Mouse (Mus musculus): ENCODE measurements around the gene Fpr3. TPM values are rescaled to one million over a fixed set of nuclear protein-coding genes. Genes with fewer than 3 reads are reported as not detected.
"Not testable (repeated sequence)": the region's sequence is repeated elsewhere in the genome, so short reads cannot be mapped to it uniquely, and the experiment has no call there.

Fpr3 gene
- polyA plus RNA-seq, 1 experiment from 2014 or later = not detected

DNA sequence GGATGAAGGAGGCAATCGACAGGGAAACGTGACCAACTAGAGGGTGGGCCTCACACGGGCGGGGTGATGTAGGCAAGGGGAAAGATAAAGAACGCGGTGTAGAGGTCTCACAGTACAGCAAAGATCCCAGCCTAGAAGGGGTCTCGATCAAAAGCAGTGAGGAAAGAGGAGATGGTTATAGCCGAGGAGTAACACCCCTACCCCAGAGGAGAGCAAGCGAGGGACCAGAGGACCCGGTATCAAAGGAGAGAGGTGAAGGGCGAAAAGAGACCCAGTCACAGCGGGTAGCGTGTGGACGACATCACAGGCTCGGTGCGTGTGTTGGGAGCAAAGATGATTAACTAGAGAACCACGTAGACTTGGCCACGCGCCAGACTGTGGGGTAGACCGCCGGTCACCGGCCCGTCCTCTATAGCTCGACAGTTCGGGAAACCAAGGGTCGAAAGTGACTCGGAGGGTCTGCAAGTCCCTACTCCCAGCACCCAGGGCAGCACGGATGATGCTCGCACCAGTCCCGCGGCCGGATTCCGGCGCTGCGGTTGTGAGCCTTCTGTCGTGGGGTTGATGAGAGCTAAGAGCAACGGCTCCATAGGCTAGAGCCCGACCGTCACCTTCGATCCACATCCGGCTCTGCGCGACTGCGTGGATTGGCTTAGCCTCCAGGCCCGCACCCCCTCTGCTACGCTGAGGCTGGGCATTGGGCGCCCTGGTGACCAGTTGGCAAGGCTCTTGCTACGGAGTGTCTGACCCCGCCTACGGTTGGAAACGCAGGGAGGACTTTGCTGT, 22.2 kb downstream of the Fpr3 start:
- WGBS = 16% methylated on average over 51 of the region's 51 CpGs
- Histone ChIP-seq H3K36me3 (ENCODE audit: control insufficient read depth, insufficient read depth, low read length) (no peaks in the 10 kb centered on the region), H3K27ac (ENCODE audit: low read depth, low read length) (no peak overlapping the region), H3K9me3 (ENCODE audit: control insufficient read depth, low read length) (no peaks in the 10 kb centered on the region), H3K9ac (ENCODE audit: low read length) (peak overlapping the region; percentile 64), H3K27me3 (ENCODE audit: control insufficient read depth, insufficient read depth, low read length) (no peaks in the 10 kb centered on the region), H3K4me2 (ENCODE audit: low read depth) (peak overlapping the region; percentile 59), H3K4me3 (ENCODE audit: low read depth, low read length) (peak overlapping the region; percentile 40), H3K4me1 (ENCODE audit: control insufficient read depth, insufficient read depth, low read length) (no peaks in the 10 kb centered on the region)
- ATAC-seq (ENCODE audit: insufficient read depth, low FRiP score, low TSS enrichment) = peak; percentile 100
- DNase-seq (ENCODE audit: low spot score) = peak; percentile 87

DNA sequence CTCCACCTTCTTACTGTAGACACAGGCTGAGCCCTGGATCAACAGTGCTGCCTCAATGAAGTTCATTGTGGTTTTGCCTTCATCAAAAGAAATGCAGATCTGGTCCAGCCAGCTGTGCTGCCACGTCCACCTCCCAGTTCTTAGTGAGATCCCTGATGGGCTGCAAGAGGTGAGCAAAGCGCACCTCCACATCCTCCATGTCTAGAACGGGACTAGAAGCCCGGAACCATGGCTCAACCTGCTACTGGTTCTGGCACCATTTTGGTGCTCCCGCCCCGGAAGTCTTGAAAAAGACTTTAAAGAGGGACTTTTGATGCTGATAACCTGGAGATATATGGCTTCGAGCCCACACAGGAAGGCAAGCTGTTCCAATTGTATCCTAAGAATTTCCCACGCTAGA, 25.0 kb downstream of the Fpr3 start:
- DNase-seq (ENCODE audit: low spot score); H3K27me3 ChIP-seq (ENCODE audit: control insufficient read depth, insufficient read depth, low read length); H3K9me3 ChIP-seq (ENCODE audit: control insufficient read depth, low read length); H3K9ac ChIP-seq (ENCODE audit: low read length); H3K4me2 ChIP-seq (ENCODE audit: low read depth); H3K4me3 ChIP-seq (ENCODE audit: low read depth, low read length); H3K36me3 ChIP-seq (ENCODE audit: control insufficient read depth, insufficient read depth, low read length); ATAC-seq (ENCODE audit: insufficient read depth, low FRiP score, low TSS enrichment); H3K27ac ChIP-seq (ENCODE audit: low read depth, low read length); H3K4me1 ChIP-seq (ENCODE audit: control insufficient read depth, insufficient read depth, low read length): not testable (repeated sequence)
- 90% methylated on average over 8 of the region's 8 CpGs for WGBS

DNA sequence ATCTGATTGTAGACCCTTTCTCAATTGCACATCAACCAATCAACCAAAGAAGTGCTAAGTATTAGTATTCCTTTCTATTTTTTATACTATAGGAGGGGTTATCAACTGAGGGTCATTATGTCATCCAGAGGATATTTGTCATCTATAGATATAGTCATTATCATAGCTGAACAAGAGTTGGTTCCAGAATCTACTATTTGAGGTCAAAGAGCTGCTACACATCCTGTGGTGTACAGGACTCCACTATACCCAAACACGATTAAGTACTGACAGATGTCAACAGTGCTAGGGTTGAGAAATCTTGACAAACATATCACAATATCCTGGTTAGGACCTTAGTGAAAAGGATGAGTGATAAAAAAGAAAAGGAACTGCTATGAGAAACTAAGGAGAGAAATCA, 29.7 kb downstream of the Fpr3 start:
- no peak for ATAC-seq (ENCODE audit: insufficient read depth, low FRiP score, low TSS enrichment)
- no peaks in the 10 kb centered on the region for H3K36me3 ChIP-seq (ENCODE audit: control insufficient read depth, insufficient read depth, low read length)
- no peak overlapping the region for H3K9ac ChIP-seq (ENCODE audit: low read length)
- H3K9me3 ChIP-seq (ENCODE audit: control insufficient read depth, low read length) = no peaks in the 10 kb centered on the region
- no peak overlapping the region for H3K4me2 ChIP-seq (ENCODE audit: low read depth)
- DNase-seq (ENCODE audit: low spot score) = no peak
- no peaks in the 10 kb centered on the region for H3K4me1 ChIP-seq (ENCODE audit: control insufficient read depth, insufficient read depth, low read length)
- no peak overlapping the region for H3K4me3 ChIP-seq (ENCODE audit: low read depth, low read length)
- WGBS = 89% methylated on average over 1 of the region's 1 CpGs
- no peak overlapping the region for H3K27ac ChIP-seq (ENCODE audit: low read depth, low read length)
- H3K27me3 ChIP-seq (ENCODE audit: control insufficient read depth, insufficient read depth, low read length) = no peaks in the 10 kb centered on the region

DNA sequence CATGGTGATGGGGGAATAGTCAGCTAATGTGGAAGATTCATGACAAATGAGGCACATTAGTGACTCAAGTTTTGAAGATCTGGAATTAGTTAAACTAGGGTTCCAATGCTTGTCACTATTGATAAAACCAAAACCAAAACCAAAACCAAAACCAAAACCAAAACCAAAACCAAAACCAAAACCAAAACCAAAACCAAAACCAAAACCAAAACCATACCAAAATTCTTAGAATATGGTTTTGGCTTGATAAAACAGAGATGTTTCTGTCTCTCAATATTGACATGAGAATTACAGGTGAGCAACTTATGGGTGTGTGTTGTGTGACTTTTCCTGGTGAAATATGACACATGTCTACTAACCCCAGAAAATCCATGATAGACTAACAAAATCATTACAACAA, 30.1 kb downstream of the Fpr3 start:
- H3K9ac ChIP-seq (ENCODE audit: low read length) = no peak overlapping the region
- no peak overlapping the region for H3K4me3 ChIP-seq (ENCODE audit: low read depth, low read length)
- no peaks in the 10 kb centered on the region for H3K4me1 ChIP-seq (ENCODE audit: control insufficient read depth, insufficient read depth, low read length)
- H3K27ac ChIP-seq (ENCODE audit: low read depth, low read length) = no peak overlapping the region
- no peak overlapping the region for H3K4me2 ChIP-seq (ENCODE audit: low read depth)
- DNase-seq (ENCODE audit: low spot score) (no peak), ATAC-seq (ENCODE audit: insufficient read depth, low FRiP score, low TSS enrichment) (no peak)
- no peaks in the 10 kb centered on the region for H3K9me3 ChIP-seq (ENCODE audit: control insufficient read depth, low read length)
- H3K27me3 ChIP-seq (ENCODE audit: control insufficient read depth, insufficient read depth, low read length) = no peaks in the 10 kb centered on the region
- no peaks in the 10 kb centered on the region for H3K36me3 ChIP-seq (ENCODE audit: control insufficient read depth, insufficient read depth, low read length)

DNA sequence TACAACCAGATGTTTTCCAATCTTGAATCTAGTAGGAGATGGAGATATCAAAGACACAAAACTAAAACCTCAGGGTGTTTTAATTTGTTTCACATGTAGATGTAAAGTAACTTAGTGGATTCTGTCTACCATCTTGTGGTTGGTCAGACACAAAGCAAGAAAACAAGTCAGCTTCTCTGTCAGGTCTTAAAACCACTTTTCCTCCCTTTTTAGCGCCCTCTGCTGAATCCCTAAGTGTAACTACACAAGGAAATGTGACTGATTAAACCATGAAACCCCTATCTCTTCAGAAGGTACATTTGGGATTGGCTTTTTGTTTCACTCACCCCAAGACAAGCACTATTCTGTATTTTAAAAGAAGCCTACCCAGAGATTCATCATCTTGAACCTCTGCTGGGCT, 85.8 kb downstream of the Fpr3 start:
- no peak for ATAC-seq (ENCODE audit: insufficient read depth, low FRiP score, low TSS enrichment)
- H3K9me3 ChIP-seq (ENCODE audit: control insufficient read depth, low read length) = peaks cover 6% of the 10 kb centered on the region; the same call in 1 of the 2 replicates

DNA sequence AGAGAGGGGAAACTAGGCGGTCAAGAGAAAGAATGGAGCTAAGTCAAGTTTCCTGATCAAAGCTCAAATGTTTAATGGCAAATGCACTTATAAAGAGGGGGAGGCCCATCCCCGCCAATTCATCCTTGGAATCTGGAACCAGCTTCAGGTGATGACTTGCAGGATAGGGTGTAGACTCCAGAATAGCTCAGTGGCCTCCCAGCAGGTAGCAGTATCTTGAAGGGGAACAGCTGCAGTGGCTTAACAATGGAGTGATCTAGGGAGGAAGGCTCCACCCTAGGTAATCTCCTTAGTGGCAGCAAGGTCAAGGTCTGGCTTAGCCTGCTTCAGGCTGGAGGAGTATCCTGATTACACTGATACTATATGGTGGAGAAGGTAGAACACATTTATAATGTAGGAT, 93.6 kb downstream of the Fpr3 start:
- H3K9ac ChIP-seq (ENCODE audit: low read length); DNase-seq (ENCODE audit: low spot score); H3K27ac ChIP-seq (ENCODE audit: low read depth, low read length); H3K4me1 ChIP-seq (ENCODE audit: control insufficient read depth, insufficient read depth, low read length); H3K36me3 ChIP-seq (ENCODE audit: control insufficient read depth, insufficient read depth, low read length); H3K4me3 ChIP-seq (ENCODE audit: low read depth, low read length); ATAC-seq (ENCODE audit: insufficient read depth, low FRiP score, low TSS enrichment); H3K4me2 ChIP-seq (ENCODE audit: low read depth); H3K27me3 ChIP-seq (ENCODE audit: control insufficient read depth, insufficient read depth, low read length); H3K9me3 ChIP-seq (ENCODE audit: control insufficient read depth, low read length): not testable (repeated sequence)
- 78% methylated on average over 2 of the region's 2 CpGs for WGBS

More for the DNA sequence above, 85.8 kb downstream of the Fpr3 start:
- no peaks in the 10 kb centered on the region for H3K36me3 ChIP-seq (ENCODE audit: control insufficient read depth, insufficient read depth, low read length)
- H3K27ac ChIP-seq (ENCODE audit: low read depth, low read length) = no peak overlapping the region
- H3K4me1 ChIP-seq (ENCODE audit: control insufficient read depth, insufficient read depth, low read length) = no peaks in the 10 kb centered on the region
- H3K27me3 ChIP-seq (ENCODE audit: control insufficient read depth, insufficient read depth, low read length) = no peaks in the 10 kb centered on the region
- no peak overlapping the region for H3K4me3 ChIP-seq (ENCODE audit: low read depth, low read length)
- no peak overlapping the region for H3K9ac ChIP-seq (ENCODE audit: low read length)
- no peak overlapping the region for H3K4me2 ChIP-seq (ENCODE audit: low read depth)
- WGBS = 33% methylated on average over 1 of the region's 1 CpGs
- DNase-seq (ENCODE audit: low spot score) = no peak

DNA sequence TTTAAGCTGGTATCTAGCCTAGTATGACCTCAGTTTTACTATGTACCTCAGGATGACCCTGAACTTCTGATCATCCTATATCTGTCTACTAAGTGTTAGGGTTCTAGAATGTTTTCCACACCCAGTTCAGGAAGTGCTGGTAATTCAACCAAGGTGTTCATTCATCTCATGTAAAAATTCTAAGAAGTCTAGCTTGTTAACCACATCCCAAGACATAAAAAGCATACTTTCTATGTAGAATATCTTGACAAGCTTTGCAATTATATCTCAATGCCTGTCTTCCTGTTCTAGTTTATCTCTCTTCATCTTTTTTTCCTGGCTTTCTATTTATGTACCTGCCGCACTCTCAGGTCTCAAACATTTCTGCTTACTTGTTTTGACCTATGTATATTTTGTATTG, 117.1 kb downstream of the Fpr3 start:
- no peak overlapping the region for H3K4me3 ChIP-seq (ENCODE audit: low read depth, low read length)
- DNase-seq (ENCODE audit: low spot score) (no peak), ATAC-seq (ENCODE audit: insufficient read depth, low FRiP score, low TSS enrichment) (no peak)
- no peaks in the 10 kb centered on the region for H3K36me3 ChIP-seq (ENCODE audit: control insufficient read depth, insufficient read depth, low read length)
- H3K9me3 ChIP-seq (ENCODE audit: control insufficient read depth, low read length) = no peaks in the 10 kb centered on the region
- no peaks in the 10 kb centered on the region for H3K4me1 ChIP-seq (ENCODE audit: control insufficient read depth, insufficient read depth, low read length)
- H3K9ac ChIP-seq (ENCODE audit: low read length) = no peak overlapping the region
- 92% methylated on average over 1 of the region's 1 CpGs for WGBS
- H3K27me3 ChIP-seq (ENCODE audit: control insufficient read depth, insufficient read depth, low read length) = no peaks in the 10 kb centered on the region
- no peak overlapping the region for H3K27ac ChIP-seq (ENCODE audit: low read depth, low read length)
- no peak overlapping the region for H3K4me2 ChIP-seq (ENCODE audit: low read depth)

Other genes starting within 250 kb of the Fpr3 start
- not detected in 2 replicates for gene Vmn2r90, start 184.1 kb upstream of the Fpr3 start, polyA plus RNA-seq (2014; fragmentation: Nextera tagmentation; extraction: Ambion mirVana)
- gene Spaca6, start 60.7 kb upstream of the Fpr3 start, polyA plus RNA-seq (2014; fragmentation: Nextera tagmentation; extraction: Ambion mirVana) = 22.1 and 27.0 TPM in 2 replicates
- gene Has1, start 32.6 kb upstream of the Fpr3 start, polyA plus RNA-seq (2014; fragmentation: Nextera tagmentation; extraction: Ambion mirVana) = 0.99 and 1.3 TPM in 2 replicates
- gene Fpr1, start 3.9 kb upstream of the Fpr3 start, polyA plus RNA-seq (2014; fragmentation: Nextera tagmentation; extraction: Ambion mirVana) = not detected in 2 replicates
- gene Fpr2, start within 50 bp of the Fpr3 start, polyA plus RNA-seq (2014; fragmentation: Nextera tagmentation; extraction: Ambion mirVana) = not detected in 2 replicates
- not detected in 2 replicates for gene Fpr-rs4, start 133.9 kb downstream of the Fpr3 start, polyA plus RNA-seq (2014; fragmentation: Nextera tagmentation; extraction: Ambion mirVana)
- not detected in 2 replicates for gene Vmn2r124, start 161.6 kb downstream of the Fpr3 start, polyA plus RNA-seq (2014; fragmentation: Nextera tagmentation; extraction: Ambion mirVana)
- not detected in 2 replicates for gene Vmn2r91, start 197.2 kb downstream of the Fpr3 start, polyA plus RNA-seq (2014; fragmentation: Nextera tagmentation; extraction: Ambion mirVana)